Mouse (Mus musculus): ENCODE measurements around the gene Lias.

- no peak for TF ChIP-seq CTCF (IDR thresholded peaks at IDR 0.05; ENCODE audit: control insufficient read depth, insufficient read depth, insufficient replicate concordance, low read depth, low read length)
- TF ChIP-seq POLR2A (IDR thresholded peaks at IDR 0.05; ENCODE audit: control insufficient read depth, low read depth, low read length): no peak
These were observed 40.8 kb upstream of the Lias start for GRCm38 (mm10) chr5:65350508-65350907.

Measured in testis, adult 2 months (tissue).